In genomic region chr3:138041591-138042301, GRCm38 (mm10) we compare ENCODE assay signal across 14 mouse cellular contexts. TPM values are rescaled to one million over a fixed set of nuclear protein-coding genes. Genes with fewer than 3 reads are reported as not detected.
A peak's percentile ranks its signal among the peaks of the same experiment; 100 is the strongest.
DNase-seq lines count a peak whose midpoint lies in the region; ATAC-seq and TF ChIP-seq lines count a peak whose summit lies in the region.
"Had no signal": no experiment of that assay in that cellular context is flagged by ENCODE, and none has a peak within 500 bp of the region (broad histone marks: within the 10 kb centered on the region; RNA-seq: fewer than 3 reads in every experiment).

No protein-coding gene starts in this region.

- no peak for TF ChIP-seq CTCF in liver, postnatal 0 days (IDR thresholded peaks at IDR 0.05; ENCODE audit: low read depth)

- DNase-seq in heart, postnatal 4 days: no peak
- peak; percentile 79 for DNase-seq in midbrain, embryonic 11.5 days (ENCODE audit: low spot score, missing footprints)
- no peak for DNase-seq in midbrain, embryonic 10.5 days (ENCODE audit: low spot score)
- DNase-seq in ZHBTc4 (ENCODE audit: low read depth, low spot score): peak; percentile 81
- no peak for DNase-seq in layer of hippocampus, adult 18-20 months (ENCODE audit: low spot score in 2 of 2)
- no peak for DNase-seq in liver, postnatal 0 days
- DNase-seq: cerebellum, postnatal 10 days had no signal

- no peak overlapping the region for H3K4me2 ChIP-seq in heart, embryonic 14.5 days (ENCODE audit: low read length)
- H3K4me2 ChIP-seq in midbrain, embryonic 11.5 days: no peak overlapping the region
- no peak overlapping the region for H3K4me2 ChIP-seq in neural tube, embryonic 15.5 days
- H3K4me2 ChIP-seq in liver, postnatal 0 days (ENCODE audit: low read depth, low read length): no peak overlapping the region
- H3K4me2 ChIP-seq: liver, embryonic 15.5 days had no signal

- no peak for TF ChIP-seq EP300 in liver, postnatal 0 days (IDR thresholded peaks at IDR 0.05; ENCODE audit: low read depth)

- peaks cover 5 to 13% of the 10 kb centered on the region in 2 experiments for H3K4me1 ChIP-seq in heart, embryonic 14.5 days (ENCODE audit: control insufficient read depth in 2 of 2, insufficient read depth in 2 of 2, low read length in 2 of 2)
- H3K4me1 ChIP-seq in midbrain, embryonic 11.5 days (ENCODE audit: control insufficient read depth, insufficient read depth, low read length): no peaks in the 10 kb centered on the region
- H3K4me1 ChIP-seq in midbrain, embryonic 10.5 days: 0 out of 2 replicates have a peak, but pooled peaks cover 2% of the 10 kb centered on the region
- no peaks in the 10 kb centered on the region for H3K4me1 ChIP-seq in neural tube, embryonic 15.5 days
- no peaks in the 10 kb centered on the region for H3K4me1 ChIP-seq in liver, postnatal 0 days (ENCODE audit: insufficient read depth)
- H3K4me1 ChIP-seq: liver, embryonic 15.5 days had no signal

- no peaks in the 10 kb centered on the region for H3K27me3 ChIP-seq in heart, embryonic 14.5 days (ENCODE audit: control insufficient read depth, insufficient read depth, low read length)
- no peaks in the 10 kb centered on the region for H3K27me3 ChIP-seq in midbrain, embryonic 11.5 days (ENCODE audit: control insufficient read depth, insufficient read depth, low read length)
- no peaks in the 10 kb centered on the region for H3K27me3 ChIP-seq in midbrain, embryonic 10.5 days (ENCODE audit: low read depth, poor library complexity, severe bottlenecking)
- no peaks in the 10 kb centered on the region for H3K27me3 ChIP-seq in neural tube, embryonic 15.5 days (replicated peaks)
- no peaks in the 10 kb centered on the region for H3K27me3 ChIP-seq in liver, postnatal 0 days (ENCODE audit: insufficient read depth, low read length)
- H3K27me3 ChIP-seq: liver, embryonic 15.5 days had no signal

- no peak for ATAC-seq in heart, embryonic 14.5 days (ENCODE audit: insufficient number of reproducible peaks, insufficient read depth, low FRiP score, low read depth)
- ATAC-seq in midbrain, embryonic 11.5 days (ENCODE audit: low FRiP score): 0 out of 2 replicates have a peak, but pooled peaks have one; percentile 9
- peak; percentile 59; the same call in 1 of the 2 replicates for ATAC-seq in neural tube, embryonic 15.5 days (ENCODE audit: low FRiP score)
- no peak for ATAC-seq in liver, postnatal 0 days

- H3K9ac ChIP-seq in heart, embryonic 14.5 days (ENCODE audit: low read length): no peak overlapping the region
- H3K9ac ChIP-seq in midbrain, embryonic 11.5 days (ENCODE audit: low read length): no peak overlapping the region
- no peak overlapping the region for H3K9ac ChIP-seq in neural tube, embryonic 15.5 days (replicated peaks)
- H3K9ac ChIP-seq in liver, postnatal 0 days (replicated peaks): no peak overlapping the region
- H3K9ac ChIP-seq: liver, embryonic 15.5 days had no signal

- WGBS in heart, embryonic 14.5 days: 49% methylated on average over 3 of the region's 3 CpGs
- 56% methylated on average over 3 of the region's 3 CpGs for WGBS in midbrain, embryonic 11.5 days
- 58% methylated on average over 3 of the region's 3 CpGs for WGBS in midbrain, embryonic 10.5 days
- WGBS in neural tube, embryonic 15.5 days: 43% methylated on average over 3 of the region's 3 CpGs
- 77% methylated on average over 3 of the region's 3 CpGs for WGBS in liver, postnatal 0 days (ENCODE audit: insufficient replicate concordance)

- H3K36me3 ChIP-seq in heart, embryonic 14.5 days (ENCODE audit: control insufficient read depth, insufficient read depth, low read length): no peaks in the 10 kb centered on the region
- no peaks in the 10 kb centered on the region for H3K36me3 ChIP-seq in midbrain, embryonic 11.5 days (ENCODE audit: control insufficient read depth, insufficient read depth, low read length)
- no peaks in the 10 kb centered on the region for H3K36me3 ChIP-seq in midbrain, embryonic 10.5 days
- no peaks in the 10 kb centered on the region for H3K36me3 ChIP-seq in neural tube, embryonic 15.5 days
- no peaks in the 10 kb centered on the region for H3K36me3 ChIP-seq in liver, postnatal 0 days (replicated peaks; ENCODE audit: insufficient read depth, low read length)
- H3K36me3 ChIP-seq: limb, embryonic 10.5 days; liver, embryonic 15.5 days had no signal

- H3K27ac ChIP-seq in heart, embryonic 14.5 days (replicated peaks in 1 of 2; ENCODE audit: control insufficient read depth in 1 of 2, insufficient read depth in 1 of 2, low read depth in 2 of 2, low read length in 2 of 2): peak overlapping the region; percentile 56 to 71
- no peak overlapping the region for H3K27ac ChIP-seq in midbrain, embryonic 11.5 days (ENCODE audit: low read depth, low read length)
- no peak overlapping the region for H3K27ac ChIP-seq in midbrain, embryonic 10.5 days (replicated peaks)
- no peak overlapping the region for H3K27ac ChIP-seq in neural tube, embryonic 15.5 days (replicated peaks)
- no peak overlapping the region for H3K27ac ChIP-seq in liver, postnatal 0 days (ENCODE audit: low read depth)
- H3K27ac ChIP-seq: limb, embryonic 10.5 days; liver, embryonic 15.5 days had no signal

- H3K4me3 ChIP-seq in heart, embryonic 14.5 days (ENCODE audit: control insufficient read depth in 1 of 2, insufficient read depth in 1 of 2, low read depth in 1 of 2, low read length in 2 of 2): no peak overlapping the region
- H3K4me3 ChIP-seq in midbrain, embryonic 11.5 days (ENCODE audit: low read depth, low read length): no peak overlapping the region
- H3K4me3 ChIP-seq in midbrain, embryonic 10.5 days: no peak overlapping the region
- H3K4me3 ChIP-seq in neural tube, embryonic 15.5 days (replicated peaks): no peak overlapping the region
- H3K4me3 ChIP-seq in liver, postnatal 0 days (ENCODE audit: low read depth, low read length): no peak overlapping the region
- H3K4me3 ChIP-seq: limb, embryonic 10.5 days; liver, embryonic 15.5 days had no signal

- peaks cover 3% of the 10 kb centered on the region; the same call in 1 of the 2 replicates for H3K9me3 ChIP-seq in heart, embryonic 14.5 days (ENCODE audit: control insufficient read depth, low read length)
- no peaks in the 10 kb centered on the region for H3K9me3 ChIP-seq in midbrain, embryonic 11.5 days (ENCODE audit: control insufficient read depth, low read length)
- H3K9me3 ChIP-seq in midbrain, embryonic 10.5 days (replicated peaks): no peaks in the 10 kb centered on the region
- H3K9me3 ChIP-seq in neural tube, embryonic 15.5 days (replicated peaks): no peaks in the 10 kb centered on the region
- H3K9me3 ChIP-seq in liver, postnatal 0 days (ENCODE audit: low read length): no peaks in the 10 kb centered on the region
- H3K9me3 ChIP-seq: limb, embryonic 10.5 days; liver, embryonic 15.5 days had no signal

RNA-seq across cellular contexts. Expression of gene 1110002E22Rik, which starts 23.1 kb away (rescaled TPM):
- polyA plus RNA-seq in heart, embryonic 14.5 days (2014; fragmentation: Nextera tagmentation; extraction: Ambion mirVana): 16.5 and 18.7 TPM in 2 replicates
- total RNA-seq in heart, postnatal 4 days (2021): 10 to 100 TPM; 56.0 to 60.4 TPM
- 0.01 and 0.08 TPM in 2 replicates for polyA plus RNA-seq in midbrain, embryonic 11.5 days (2014; fragmentation: Nextera tagmentation; extraction: Ambion mirVana)
- 0.01 TPM in 1 of 2 replicates, not detected in the other for polyA plus RNA-seq in midbrain, embryonic 10.5 days (2016; fragmentation: Nextera tagmentation; extraction: Ambion mirVana)
- 0.23 and 0.31 TPM in 2 replicates for polyA plus RNA-seq in neural tube, embryonic 15.5 days (2015; fragmentation: Nextera tagmentation; extraction: Ambion mirVana)
- total RNA-seq in layer of hippocampus, adult 18-20 months (2021): 1 to 10 TPM; 1.3 to 1.8 TPM
- polyA plus RNA-seq in liver, postnatal 0 days (2015; fragmentation: Nextera tagmentation; extraction: Ambion mirVana): 0.01 and 0.06 TPM in 2 replicates
- polyA plus RNA-seq: forebrain, embryonic 11.5 days had no signal

RNA-seq across cellular contexts. Expression of gene Gm5105, which starts 25.4 kb away (rescaled TPM):
- 0.57 and 0.89 TPM in 2 replicates for polyA plus RNA-seq in heart, embryonic 14.5 days (2014; fragmentation: Nextera tagmentation; extraction: Ambion mirVana)
- 1 to 10 TPM in 1 of 2 experiments, under 1 TPM in 1; 0.48 to 1.0 TPM for total RNA-seq in heart, postnatal 4 days (2021)
- polyA plus RNA-seq in midbrain, embryonic 11.5 days (2014; fragmentation: Nextera tagmentation; extraction: Ambion mirVana): not detected in 2 replicates
- not detected in 2 replicates for polyA plus RNA-seq in midbrain, embryonic 10.5 days (2016; fragmentation: Nextera tagmentation; extraction: Ambion mirVana)
- polyA plus RNA-seq in neural tube, embryonic 15.5 days (2015; fragmentation: Nextera tagmentation; extraction: Ambion mirVana): 0.10 and 0.23 TPM in 2 replicates
- not detected for total RNA-seq in layer of hippocampus, adult 18-20 months (2021)
- polyA plus RNA-seq in liver, postnatal 0 days (2015; fragmentation: Nextera tagmentation; extraction: Ambion mirVana): not detected in 2 replicates
- polyA plus RNA-seq: embryonic facial prominence, embryonic 11.5 days; forebrain, embryonic 11.5 days; limb, embryonic 10.5 days; stomach, embryonic 14.5 days had no signal

Comparison
In these comparisons a context has a peak if more than half of its experiments do, and no peak if none do; other contexts are left out.
1. DNase-seq: peak in midbrain, embryonic 11.5 days (single experiment) and ZHBTc4 (single experiment); none in heart, postnatal 4 days (single experiment), midbrain, embryonic 10.5 days (single experiment), layer of hippocampus, adult 18-20 months (0 of 2) and liver, postnatal 0 days (single experiment).
2. ATAC-seq: peak in midbrain, embryonic 11.5 days (single experiment) and neural tube, embryonic 15.5 days (single experiment); none in heart, embryonic 14.5 days (single experiment) and liver, postnatal 0 days (single experiment).
3. H3K27ac ChIP-seq: peak in heart, embryonic 14.5 days (2 of 2); none in midbrain, embryonic 11.5 days (single experiment), midbrain, embryonic 10.5 days (single experiment), neural tube, embryonic 15.5 days (single experiment) and liver, postnatal 0 days (single experiment).
4. RNA of gene 1110002E22Rik, which starts 23.1 kb away (polyA plus RNA-seq): 16.5 to 18.7 TPM in heart, embryonic 14.5 days; 0.23 to 0.31 TPM in neural tube, embryonic 15.5 days, 0.01 to 0.08 TPM in midbrain, embryonic 11.5 days, 0.01 TPM in midbrain, embryonic 10.5 days and 0.01 to 0.06 TPM in liver, postnatal 0 days; every median in the first group is over 10 times any median in the second.